Mouse (Mus musculus) cerebellum, adult 2 months (tissue): Measurements from ENCODE around the gene Tmem161b. TPM values are rescaled to one million over a fixed set of nuclear protein-coding genes. Genes with fewer than 3 reads are reported as not detected.

Experiments used
- DNase-seq, 2 experiments: peaks; one replicate each; pipeline ENCODE4 v3.0.0; 2021
- H3K27ac ChIP-seq: fragments of 200-500 bp; 2 replicates; pipeline ENCODE4 v1.5.1; 2012; ENCODE audit warnings: low read length, control low read depth, inconsistent platforms; ENCODE audit not compliant: insufficient read depth
- H3K27me3 ChIP-seq: fragments of 200-500 bp; 2 replicates; pipeline ENCODE4 v1.6.1; 2012; ENCODE audit warnings: inconsistent platforms, mild to moderate bottlenecking, low read length, moderate library complexity; ENCODE audit not compliant: control insufficient read depth, insufficient read depth
- H3K4me1 ChIP-seq: fragments of 200-500 bp; 2 replicates; pipeline ENCODE4 v1.6.1; 2011; ENCODE audit warnings: low read length; ENCODE audit not compliant: control insufficient read depth, insufficient read depth
- H3K4me3 ChIP-seq: fragments of 200-500 bp; replicated peaks from 2 replicates; pipeline ENCODE3; 2011; ENCODE audit warnings: mild to moderate bottlenecking, low read depth, low read length, control low read depth; ENCODE audit not compliant: insufficient read depth
- CTCF ChIP-seq: fragments of 200-500 bp; IDR thresholded peaks from 2 replicates; pipeline ENCODE4 v1.5.1; 2011; ENCODE audit warnings: low read depth, mild to moderate bottlenecking, control low read depth, low read length, moderate library complexity, borderline replicate concordance; ENCODE audit not compliant: insufficient read depth
- POLR2A ChIP-seq: fragments of 200-500 bp; IDR thresholded peaks from 2 replicates; pipeline ENCODE4 v1.6.1; 2011; ENCODE audit warnings: low read length, control low read depth, borderline replicate concordance; ENCODE audit not compliant: insufficient read depth
- WGBS: fragments of 180-500 bp; shearing (Covaris S2); methylation state at CpG from one replicate; pipeline ENCODE4 v1.1.7; 2018; 5-methylcytosine and 5-hydroxymethylcytosine counted together
- polyA plus RNA-seq: library from polyadenylated mRNA; depleted of rRNA; stranded (reverse); fragments of >200 nt; gene quantifications from 2 replicates; pipeline ENCODE4 v1.2.3, GENCODE M21; 2012

The Tmem161b gene
- polyA plus RNA-seq, 1 experiment = 28.6 TPM

DNA sequence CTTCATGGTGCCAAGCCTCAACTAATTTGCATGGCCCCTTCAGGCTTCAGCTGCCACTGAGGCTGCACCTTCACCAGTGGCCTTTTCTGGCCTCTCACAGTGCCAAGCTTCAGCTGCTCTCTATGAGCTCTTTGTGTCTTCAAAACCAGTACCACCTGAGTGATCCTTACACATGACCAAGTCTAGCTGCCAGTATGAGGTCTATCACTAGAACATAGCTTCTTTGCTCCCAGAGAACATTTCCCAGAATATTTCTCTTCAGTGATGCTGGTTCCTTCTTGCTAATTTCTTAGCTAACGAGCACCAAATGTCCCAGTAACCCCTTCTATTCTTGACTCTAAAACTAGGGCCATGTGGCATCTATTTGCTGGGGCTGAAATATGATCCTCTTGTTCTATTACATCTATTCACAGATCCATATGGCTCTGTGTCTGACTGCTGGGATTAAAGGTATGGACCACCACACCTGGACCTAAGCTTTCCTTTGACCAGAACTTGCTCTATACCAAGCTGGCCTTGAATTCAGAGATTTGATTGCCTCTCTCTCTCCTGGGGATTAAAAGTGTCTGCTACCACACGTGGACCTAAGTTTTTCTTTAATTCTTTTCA, 77.5 kb downstream of the Tmem161b start:
- 77% methylated on average over 2 of the region's 2 CpGs for WGBS
- H3K4me3 ChIP-seq = no peak overlapping the region
- no peak for TF ChIP-seq CTCF
- no peak for TF ChIP-seq POLR2A
- no peak overlapping the region for H3K27ac ChIP-seq
- no peaks in the 10 kb centered on the region for H3K27me3 ChIP-seq
- H3K4me1 ChIP-seq = no peaks in the 10 kb centered on the region
- no peak for DNase-seq

DNA sequence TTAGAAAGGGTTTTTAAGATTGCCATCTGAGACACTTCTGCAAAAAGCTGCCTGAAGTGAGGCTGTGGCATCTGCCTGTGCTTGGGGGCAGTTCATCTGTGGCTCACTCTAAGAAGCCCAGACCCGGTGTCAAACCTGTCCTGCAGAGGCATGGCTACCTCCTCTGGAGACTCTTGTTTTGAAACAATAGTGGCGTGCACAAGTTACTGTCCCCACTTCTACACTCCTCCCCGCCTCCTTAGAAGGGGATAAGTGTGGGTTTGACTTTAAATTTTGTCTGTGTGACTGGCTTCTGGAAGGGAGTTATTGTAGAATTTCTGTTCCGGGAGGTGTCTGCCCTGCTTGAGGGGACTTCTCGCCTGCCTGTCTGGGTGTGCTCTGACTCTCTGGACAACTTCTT, 121.2 kb downstream of the Tmem161b start:
- peaks cover 6% of the 10 kb centered on the region; the same call in 1 of the 2 replicates for H3K4me1 ChIP-seq
- 45% methylated on average over 5 of the region's 5 CpGs for WGBS
- no peaks in the 10 kb centered on the region for H3K27me3 ChIP-seq
- no peak for TF ChIP-seq CTCF
- TF ChIP-seq POLR2A = no peak
- DNase-seq = peak; percentile 21 to 33
- H3K4me3 ChIP-seq = no peak overlapping the region
- no peak overlapping the region for H3K27ac ChIP-seq

DNA sequence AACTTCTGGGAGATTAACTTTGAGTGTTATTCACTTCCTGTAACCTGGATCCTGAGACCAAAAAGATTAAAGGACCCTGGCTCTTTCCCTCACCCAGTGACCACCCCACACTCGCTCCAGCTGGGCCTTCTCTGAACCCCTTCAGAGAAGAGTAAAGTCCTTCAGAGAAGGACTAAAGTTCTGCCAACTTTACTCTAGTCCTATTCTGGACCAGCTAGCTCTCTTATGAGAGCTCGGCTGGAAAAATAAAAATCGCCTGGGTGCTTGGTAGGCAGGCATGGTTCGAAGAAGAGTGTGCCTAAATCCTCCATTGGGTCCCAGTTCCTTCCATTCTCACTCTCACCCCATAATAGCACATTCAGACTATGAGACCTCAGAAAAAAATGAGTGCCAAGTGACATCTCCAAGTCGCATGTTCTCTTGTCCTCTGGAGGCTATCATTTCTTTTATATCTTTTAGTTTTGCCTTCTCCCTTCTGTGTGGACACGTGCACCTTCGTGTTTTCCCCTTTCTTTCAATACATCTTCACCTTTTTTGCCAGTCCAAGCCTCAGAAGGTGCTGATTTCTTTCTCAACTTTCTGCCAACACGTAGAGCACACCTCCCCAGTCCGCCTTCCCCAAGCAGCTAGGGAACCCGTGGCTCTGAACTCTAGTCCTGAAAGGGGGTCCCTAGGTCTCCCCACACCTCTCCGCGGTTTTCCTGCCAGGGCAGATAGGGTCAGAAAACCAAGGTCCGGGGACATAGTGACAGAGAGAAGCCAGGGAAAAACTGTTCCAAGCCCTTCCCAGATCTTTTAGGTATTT, 121.8 kb downstream of the Tmem161b start:
- 8% methylated on average over 13 of the region's 13 CpGs for WGBS
- peak overlapping the region; percentile 32 for H3K27ac ChIP-seq
- peaks cover 6% of the 10 kb centered on the region; the same call in 1 of the 2 replicates for H3K4me1 ChIP-seq
- H3K27me3 ChIP-seq = no peaks in the 10 kb centered on the region
- peak overlapping the region; percentile 32 for H3K4me3 ChIP-seq
- DNase-seq = peak; percentile 24 to 51
- TF ChIP-seq POLR2A (no peak), CTCF (no peak)

DNA sequence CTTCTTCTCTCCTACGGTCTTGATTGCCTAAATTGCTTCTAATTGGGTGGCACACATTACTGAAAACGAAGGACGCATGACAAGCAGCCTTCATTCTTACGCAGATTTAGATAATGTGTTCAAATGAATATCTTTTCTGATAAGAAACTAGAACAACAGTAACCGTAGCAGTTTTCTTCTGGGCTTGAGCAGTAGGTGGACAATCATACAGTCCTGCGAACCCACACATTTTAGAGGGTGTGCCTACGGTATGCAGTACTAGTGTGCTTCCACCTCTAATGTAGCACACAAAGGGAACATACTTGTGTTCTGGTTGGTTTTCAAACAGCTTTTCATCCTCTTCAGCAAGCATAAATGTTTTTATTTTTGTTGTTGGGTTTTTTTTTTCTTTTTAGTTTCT, 122.6 kb downstream of the Tmem161b start:
- TF ChIP-seq CTCF (no peak), POLR2A (no peak)
- peak overlapping the region; percentile 21 for H3K4me3 ChIP-seq
- no peaks in the 10 kb centered on the region for H3K27me3 ChIP-seq
- peak; percentile 44 to 48 for DNase-seq
- WGBS = 16% methylated on average over 7 of the region's 7 CpGs
- H3K27ac ChIP-seq = peak overlapping the region; percentile 35; the same call in 1 of the 2 replicates
- peaks cover 6% of the 10 kb centered on the region; the same call in 1 of the 2 replicates for H3K4me1 ChIP-seq

DNA sequence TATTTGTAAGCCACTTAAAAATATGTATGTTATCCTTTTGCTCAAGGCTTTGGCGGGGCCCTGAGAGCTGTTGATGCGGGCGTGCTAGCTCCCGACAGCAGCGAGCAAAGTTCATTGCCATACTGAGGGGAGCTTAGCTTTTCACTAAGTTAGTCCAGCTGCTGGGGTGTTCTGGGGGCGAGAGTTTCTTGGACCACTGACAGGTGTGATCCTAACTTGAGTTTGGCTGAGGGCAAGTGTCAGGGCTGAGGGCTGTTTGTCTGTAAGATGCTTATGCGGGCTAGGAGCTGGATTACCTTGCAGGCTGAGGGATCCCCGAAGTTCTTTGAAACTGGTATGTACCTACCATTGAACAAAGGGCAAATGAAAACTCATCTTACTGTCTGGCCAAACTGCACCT, 123.0 kb downstream of the Tmem161b start:
- Histone ChIP-seq H3K4me1 (peaks cover 9% of the 10 kb centered on the region; the same call in 1 of the 2 replicates), H3K27me3 (no peaks in the 10 kb centered on the region), H3K4me3 (peak overlapping the region; percentile 35), H3K27ac (peak overlapping the region; percentile 65; the same call in 1 of the 2 replicates)
- DNase-seq = peak; percentile 44 to 61
- TF ChIP-seq CTCF (no peak), POLR2A (no peak)
- 14% methylated on average over 8 of the region's 8 CpGs for WGBS
